Mouse (Mus musculus): ENCODE measurements around the gene Spata1.
"Not testable (repeated sequence)": the region's sequence is repeated elsewhere in the genome, so short reads cannot be mapped to it uniquely, and the experiment has no call there.

The Spata1 gene

GRCm38 (mm10) chr3:146450371-146450841 lies 49.1 kb downstream of the Spata1 start:
- peak; percentile 97 for DNase-seq (ENCODE audit: low spot score)

GRCm38 (mm10) chr3:146449745-146450250 lies 49.8 kb downstream of the Spata1 start, which contains the start of gene Ctbs:
TSS of gene Ctbs (plus strand) at chr3:146449795.
- DNase-seq (ENCODE audit: low spot score), result no peak

- DNase-seq (ENCODE audit: low spot score), result no peak
Measured at GRCm38 (mm10) chr3:146448969-146449368, 50.6 kb downstream of the Spata1 start.

- no peak for DNase-seq (ENCODE audit: low spot score)
Measured at GRCm38 (mm10) chr3:146448372-146448771, 51.2 kb downstream of the Spata1 start.

GRCm38 (mm10) chr3:146447598-146447997 lies 52.0 kb downstream of the Spata1 start:
- no peak for DNase-seq (ENCODE audit: low spot score)

GRCm38 (mm10) chr3:146447156-146447555 lies 52.4 kb downstream of the Spata1 start:
- no peak for DNase-seq (ENCODE audit: low spot score)

GRCm38 (mm10) chr3:146444880-146445279 lies 54.7 kb downstream of the Spata1 start:
- no peak for DNase-seq (ENCODE audit: low spot score)

- DNase-seq (ENCODE audit: low spot score), result no peak
Measured at GRCm38 (mm10) chr3:146443380-146443779, 56.2 kb downstream of the Spata1 start.

- no peak for DNase-seq (ENCODE audit: low spot score)
Measured at GRCm38 (mm10) chr3:146442936-146443335, 56.6 kb downstream of the Spata1 start.

- DNase-seq (ENCODE audit: low spot score), result no peak
Measured at GRCm38 (mm10) chr3:146442484-146442883, 57.1 kb downstream of the Spata1 start.

GRCm38 (mm10) chr3:146440422-146440821 lies 59.1 kb downstream of the Spata1 start:
- no peak for DNase-seq (ENCODE audit: low spot score)

- DNase-seq (ENCODE audit: low spot score), result no peak
Measured at GRCm38 (mm10) chr3:146440011-146440410, 59.5 kb downstream of the Spata1 start.

GRCm38 (mm10) chr3:146436114-146436513 lies 63.4 kb downstream of the Spata1 start:
- DNase-seq (ENCODE audit: low spot score), result no peak

GRCm38 (mm10) chr3:146435533-146435932 lies 64.0 kb downstream of the Spata1 start:
- no peak for DNase-seq (ENCODE audit: low spot score)

- no peak for DNase-seq (ENCODE audit: low spot score)
Measured at GRCm38 (mm10) chr3:146434686-146435085, 64.9 kb downstream of the Spata1 start.

- DNase-seq (ENCODE audit: low spot score), result no peak
Measured at GRCm38 (mm10) chr3:146433681-146434350, 65.7 kb downstream of the Spata1 start.

GRCm38 (mm10) chr3:146433063-146433462 lies 66.5 kb downstream of the Spata1 start:
- DNase-seq (ENCODE audit: low spot score), result not testable (repeated sequence)

- DNase-seq (ENCODE audit: low spot score), result no peak
Measured at GRCm38 (mm10) chr3:146426489-146426888, 73.1 kb downstream of the Spata1 start.

- no peak for DNase-seq (ENCODE audit: low spot score)
Measured at GRCm38 (mm10) chr3:146425902-146426301, 73.7 kb downstream of the Spata1 start.

- DNase-seq (ENCODE audit: low spot score), result no peak
Measured at GRCm38 (mm10) chr3:146424306-146424900, 75.2 kb downstream of the Spata1 start.

GRCm38 (mm10) chr3:146423710-146424109 lies 75.8 kb downstream of the Spata1 start:
- no peak for DNase-seq (ENCODE audit: low spot score)

GRCm38 (mm10) chr3:146421787-146422186 lies 77.8 kb downstream of the Spata1 start:
- no peak for DNase-seq (ENCODE audit: low spot score)

GRCm38 (mm10) chr3:146419992-146420537 lies 79.5 kb downstream of the Spata1 start:
- DNase-seq (ENCODE audit: low spot score), result no peak

All from embryo, embryonic 10.5 days (tissue).